Mouse (Mus musculus) forebrain, embryonic 16.5 days (tissue): ENCODE data around the gene Ldoc1. TPM values are rescaled to one million over a fixed set of nuclear protein-coding genes. Genes with fewer than 3 reads are reported as not detected.
A peak's percentile ranks its signal among the peaks of the same experiment; 100 is the strongest.

Experiments
- ATAC-seq: fragments of 200-750 bp; cut with Nextera tagmentation; 2 replicates; pipeline ENCODE4 v1.8.0; 2017; ENCODE audit warnings: mild to moderate bottlenecking, moderate library complexity
- H3K27ac ChIP-seq: fragments of 300-500 bp; sonication (generic); 2 replicates; pipeline ENCODE4 v1.5.1; 2014; ENCODE audit warnings: low read length, control low read depth
- H3K27me3 ChIP-seq: fragments of 300-500 bp; sonication (generic); replicated peaks from 2 replicates; pipeline ENCODE4 v1.6.1; 2014; ENCODE audit warnings: low read length; ENCODE audit not compliant: control insufficient read depth, insufficient read depth
- H3K36me3 ChIP-seq: fragments of 300-500 bp; sonication (generic); 2 replicates; pipeline ENCODE4 v1.6.1; 2014; ENCODE audit not compliant: control insufficient read depth, insufficient read depth
- H3K4me1 ChIP-seq: fragments of 300-500 bp; sonication (generic); replicated peaks from 2 replicates; pipeline ENCODE4 v1.6.1; 2014; ENCODE audit warnings: low read length; ENCODE audit not compliant: control insufficient read depth, insufficient read depth
- H3K4me2 ChIP-seq: fragments of 300-500 bp; sonication (generic); 2 replicates; pipeline ENCODE4 v1.6.1; 2014; ENCODE audit warnings: mild to moderate bottlenecking, low read length, control low read depth
- H3K4me3 ChIP-seq: fragments of 300-500 bp; sonication (generic); replicated peaks from 2 replicates; pipeline ENCODE4 v1.5.1; 2014; ENCODE audit warnings: mild to moderate bottlenecking, low read length, control low read depth
- H3K9ac ChIP-seq: fragments of 300-500 bp; sonication (generic); replicated peaks from 2 replicates; pipeline ENCODE4 v1.6.1; 2014; ENCODE audit warnings: low read depth, low read length, control low read depth
- H3K9me3 ChIP-seq: fragments of 300-500 bp; sonication (generic); 2 replicates; pipeline ENCODE4 v1.6.1; 2016; ENCODE audit warnings: low read length; ENCODE audit not compliant: control insufficient read depth
- WGBS: fragments of 180-500 bp; shearing (Covaris S2); extraction: QIAGEN DNeasy Blood & Tissue Kit; methylation state at CpG from one replicate; pipeline ENCODE4 v1.1.7; 2014; 5-methylcytosine and 5-hydroxymethylcytosine counted together
- polyA plus RNA-seq: library from polyadenylated mRNA; unstranded; fragments of >200 nt; fragmentation: Nextera tagmentation; extraction: Ambion mirVana; gene quantifications from 2 replicates; pipeline ENCODE4 v1.2.1, GENCODE M21; 2015

Ldoc1 gene
- polyA plus RNA-seq: 2.0 and 4.0 TPM in 2 replicates

DNA sequence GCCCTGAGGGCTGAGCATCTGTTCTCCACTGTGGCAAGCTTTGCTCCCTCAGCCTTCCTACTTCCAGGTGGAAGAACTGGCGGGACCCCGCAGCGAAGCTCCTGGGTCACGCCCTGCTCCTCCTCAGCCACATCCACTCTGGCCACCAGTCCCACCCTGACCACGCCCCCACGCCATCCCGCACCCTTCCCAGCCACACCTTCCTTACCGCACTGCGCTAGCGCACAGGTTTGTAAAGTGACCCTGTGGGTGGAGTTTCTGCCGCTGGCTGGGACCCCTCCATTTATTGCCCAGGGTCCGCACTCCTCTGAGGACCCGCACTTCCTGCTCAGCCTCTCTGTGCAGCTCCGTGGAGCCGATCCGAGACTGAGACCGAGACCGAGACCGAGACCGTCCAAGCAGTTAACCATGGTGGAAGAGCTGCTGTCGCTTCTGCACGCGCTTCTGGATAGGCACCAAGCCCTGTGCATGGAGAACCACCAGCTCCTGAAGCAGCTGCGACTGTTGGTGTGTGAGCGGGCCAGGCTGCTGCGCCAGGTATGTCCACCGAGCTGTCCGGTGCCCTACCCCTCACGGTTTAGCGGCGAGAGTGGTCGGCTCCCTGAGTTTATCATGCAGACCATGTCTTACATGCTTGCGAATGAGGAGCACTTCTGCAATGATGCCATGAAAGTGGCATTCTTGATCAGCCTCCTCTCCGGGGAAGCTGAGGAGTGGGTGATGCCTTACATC, at the start of gene Ldoc1:
Gene Ldoc1 (plus strand): TSS at position 196 of the 732 bp plus-strand sequence.
- H3K9ac ChIP-seq: no peak within 1 kb of the TSS
- H3K4me3 ChIP-seq: peak within 1 kb of the TSS; percentile 31
- WGBS: 34% methylated on average over 33 of the region's 34 CpGs
- H3K9me3 ChIP-seq: no peaks in the 10 kb centered on the region
- H3K27me3 ChIP-seq: no peaks in the 10 kb centered on the region
- no peaks in the 10 kb centered on the region for H3K36me3 ChIP-seq
- H3K27ac ChIP-seq: no peak within 1 kb of the TSS
- 0 out of 2 replicates have a peak, but pooled peaks have one; percentile 36 for ATAC-seq
- H3K4me2 ChIP-seq: peak within 1 kb of the TSS; percentile 57
- H3K4me1 ChIP-seq: no peaks in the 10 kb centered on the region

GRCm38 (mm10) chrX:61710131-61710530, 834 bp downstream of the Ldoc1 start:
- Histone ChIP-seq H3K4me2 (no peak overlapping the region), H3K36me3 (no peaks in the 10 kb centered on the region), H3K9ac (no peak overlapping the region), H3K4me3 (no peak overlapping the region), H3K4me1 (no peaks in the 10 kb centered on the region), H3K27me3 (no peaks in the 10 kb centered on the region), H3K27ac (no peak overlapping the region), H3K9me3 (no peaks in the 10 kb centered on the region)
- ATAC-seq: no peak
- WGBS: 89% methylated on average over 7 of the region's 7 CpGs

GRCm38 (mm10) chrX:61722281-61723028, 13.2 kb downstream of the Ldoc1 start:
- H3K27me3 ChIP-seq: no peaks in the 10 kb centered on the region
- no peaks in the 10 kb centered on the region for H3K36me3 ChIP-seq
- H3K9ac ChIP-seq: no peak overlapping the region
- no peak overlapping the region for H3K4me3 ChIP-seq
- H3K4me1 ChIP-seq: no peaks in the 10 kb centered on the region; the same call in 1 of the 2 replicates
- H3K27ac ChIP-seq: no peak overlapping the region
- 46% methylated on average over 12 of the region's 12 CpGs for WGBS
- no peak overlapping the region; the same call in 1 of the 2 replicates for H3K4me2 ChIP-seq
- peak; percentile 93 for ATAC-seq
- H3K9me3 ChIP-seq: no peaks in the 10 kb centered on the region

GRCm38 (mm10) chrX:61723029-61723980, 14.0 kb downstream of the Ldoc1 start:
- Histone ChIP-seq H3K27me3 (no peaks in the 10 kb centered on the region), H3K36me3 (no peaks in the 10 kb centered on the region), H3K4me3 (no peak overlapping the region), H3K27ac (no peak overlapping the region), H3K9me3 (no peaks in the 10 kb centered on the region), H3K4me1 (no peaks in the 10 kb centered on the region; the same call in 1 of the 2 replicates), H3K4me2 (no peak overlapping the region), H3K9ac (no peak overlapping the region)
- 64% methylated on average over 9 of the region's 9 CpGs for WGBS
- no peak for ATAC-seq

DNA sequence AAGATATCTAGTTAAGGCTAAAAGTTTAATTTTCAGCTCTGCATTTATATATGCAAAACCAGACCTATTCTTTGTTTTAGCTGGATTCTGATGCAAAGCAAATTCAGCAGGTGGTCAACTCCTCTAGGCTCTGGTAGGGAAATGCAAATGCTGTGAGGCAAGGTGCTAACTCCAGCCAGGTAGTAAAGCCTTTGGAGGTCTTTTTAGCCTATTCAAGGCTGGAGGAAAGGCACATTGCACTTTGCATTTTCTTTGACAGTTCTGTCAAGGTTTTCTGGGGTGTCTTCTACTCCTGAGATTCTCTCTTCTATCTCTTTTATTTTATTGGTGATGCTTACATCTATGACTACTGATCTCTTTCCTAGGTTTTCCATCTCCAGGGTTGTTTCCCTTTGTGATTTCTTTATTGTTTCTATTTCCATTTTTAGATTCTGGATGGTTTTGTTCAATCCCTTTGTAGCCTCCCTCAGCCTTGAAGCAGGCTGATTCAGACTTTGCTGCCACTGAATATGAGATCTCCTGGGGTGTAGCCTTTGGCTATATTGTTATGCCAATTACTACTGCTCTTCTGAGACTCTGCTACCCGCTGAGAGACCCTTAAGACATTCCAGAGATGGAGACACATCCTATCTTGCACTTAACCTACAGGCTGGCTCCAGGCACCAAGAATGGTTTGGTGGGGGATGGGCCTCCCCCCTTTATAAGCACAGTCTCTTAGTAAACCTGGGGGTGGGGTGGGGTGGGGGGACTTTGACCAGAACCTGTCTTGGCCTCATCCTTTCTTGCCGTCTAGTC, 18.4 kb downstream of the Ldoc1 start:
- no peaks in the 10 kb centered on the region for H3K9me3 ChIP-seq
- ATAC-seq: no peak
- no peak overlapping the region for H3K9ac ChIP-seq
- no peak overlapping the region for H3K4me2 ChIP-seq
- no peaks in the 10 kb centered on the region for H3K27me3 ChIP-seq
- 41% methylated on average over 2 of the region's 2 CpGs for WGBS
- H3K27ac ChIP-seq: no peak overlapping the region
- H3K36me3 ChIP-seq: no peaks in the 10 kb centered on the region
- no peaks in the 10 kb centered on the region; the same call in 1 of the 2 replicates for H3K4me1 ChIP-seq
- no peak overlapping the region for H3K4me3 ChIP-seq
